Mouse (Mus musculus) intestine, postnatal 0 days (tissue): ENCODE data around the gene Sh3bp5. TPM values are rescaled to one million over a fixed set of nuclear protein-coding genes. Genes with fewer than 3 reads are reported as not detected.
"Not testable (repeated sequence)": the region's sequence is repeated elsewhere in the genome, so short reads cannot be mapped to it uniquely, and the experiment has no call there.

Experiments
- ATAC-seq: fragments of 200-750 bp; cut with Nextera tagmentation; 2 replicates; pipeline ENCODE4 v1.8.0; 2017; ENCODE audit warnings: mild to moderate bottlenecking, moderate TSS enrichment, moderate library complexity
- H3K27ac ChIP-seq: fragments of 300-500 bp; sonication (generic); 2 replicates; pipeline ENCODE4 v1.5.1; 2014; ENCODE audit warnings: mild to moderate bottlenecking, low read depth, low read length, moderate library complexity
- H3K27me3 ChIP-seq: fragments of 300-500 bp; sonication (generic); replicated peaks from 2 replicates; pipeline ENCODE4 v1.6.1; 2014; ENCODE audit warnings: low read length, mixed read lengths; ENCODE audit not compliant: control insufficient read depth, insufficient read depth
- H3K36me3 ChIP-seq: fragments of 300-500 bp; sonication (generic); 2 replicates; pipeline ENCODE4 v1.6.1; 2014; ENCODE audit warnings: mild to moderate bottlenecking, moderate library complexity; ENCODE audit not compliant: control insufficient read depth, insufficient read depth
- H3K4me1 ChIP-seq: fragments of 300-500 bp; sonication (generic); replicated peaks from 2 replicates; pipeline ENCODE4 v1.6.1; 2014; ENCODE audit warnings: antibody characterized with exemption, low read length, mixed read lengths; ENCODE audit not compliant: control insufficient read depth, insufficient read depth
- H3K4me2 ChIP-seq: fragments of 300-500 bp; sonication (generic); replicated peaks from 2 replicates; pipeline ENCODE4 v1.6.1; 2014; ENCODE audit warnings: low read depth, mild to moderate bottlenecking, moderate library complexity
- H3K4me3 ChIP-seq: fragments of 300-500 bp; sonication (generic); 2 replicates; pipeline ENCODE4 v1.5.1; 2014; ENCODE audit warnings: low read depth, low read length
- H3K9ac ChIP-seq: fragments of 300-500 bp; sonication (generic); 2 replicates; pipeline ENCODE4 v1.6.1; 2014; ENCODE audit warnings: mild to moderate bottlenecking, low read depth, low read length
- H3K9me3 ChIP-seq: fragments of 300-500 bp; sonication (generic); 2 replicates; pipeline ENCODE4 v1.6.1; 2016; ENCODE audit warnings: mixed run types; ENCODE audit not compliant: control insufficient read depth
- CTCF ChIP-seq: sonication (generic); IDR thresholded peaks from 2 replicates; pipeline ENCODE4 v1.5.1; 2016; ENCODE audit warnings: low read depth, mild to moderate bottlenecking, control low read depth, antibody characterized with exemption, moderate library complexity
- WGBS: fragments of 180-500 bp; shearing (Covaris S2); extraction: QIAGEN DNeasy Blood & Tissue Kit; methylation state at CpG from one replicate; pipeline ENCODE4 v1.1.7; 2014; 5-methylcytosine and 5-hydroxymethylcytosine counted together
- polyA plus RNA-seq: library from polyadenylated mRNA; unstranded; fragments of >200 nt; fragmentation: Nextera tagmentation; extraction: Ambion mirVana; gene quantifications from 2 replicates; pipeline ENCODE4 v1.2.1, GENCODE M21; 2015

Sh3bp5 gene
- polyA plus RNA-seq, 1 experiment from 2014 or later = 12.4 TPM

- Histone ChIP-seq H3K4me1 (no peaks in the 10 kb centered on the region), H3K4me2 (no peak overlapping the region), H3K27ac (no peak overlapping the region), H3K9ac (no peak overlapping the region), H3K9me3 (no peaks in the 10 kb centered on the region), H3K4me3 (no peak overlapping the region), H3K36me3 (no peaks in the 10 kb centered on the region), H3K27me3 (no peaks in the 10 kb centered on the region)
- TF ChIP-seq CTCF = no peak
- no peak for ATAC-seq
- 66% methylated on average over 6 of the region's 6 CpGs for WGBS
These were observed 27.0 kb upstream of the Sh3bp5 start for GRCm38 (mm10) chr14:31462886-31463285.

GRCm38 (mm10) chr14:31462226-31462625 lies 26.3 kb upstream of the Sh3bp5 start:
- peak; percentile 46; the same call in 1 of the 2 replicates for TF ChIP-seq CTCF
- not testable (repeated sequence) for H3K9ac ChIP-seq, H3K4me2 ChIP-seq, H3K36me3 ChIP-seq, H3K4me3 ChIP-seq, H3K27ac ChIP-seq, H3K4me1 ChIP-seq, H3K27me3 ChIP-seq, ATAC-seq, H3K9me3 ChIP-seq
- 69% methylated on average over 5 of the region's 5 CpGs for WGBS

- Histone ChIP-seq H3K4me3 (no peak overlapping the region), H3K4me2 (no peak overlapping the region), H3K36me3 (no peaks in the 10 kb centered on the region), H3K9me3 (no peaks in the 10 kb centered on the region), H3K27me3 (no peaks in the 10 kb centered on the region), H3K4me1 (no peaks in the 10 kb centered on the region), H3K9ac (no peak overlapping the region), H3K27ac (no peak overlapping the region)
- no peak for ATAC-seq
- no peak for TF ChIP-seq CTCF
- 87% methylated on average over 12 of the region's 12 CpGs for WGBS
These were observed 22.1 kb upstream of the Sh3bp5 start for GRCm38 (mm10) chr14:31458006-31458405.

- Histone ChIP-seq H3K36me3 (no peaks in the 10 kb centered on the region), H3K4me2 (no peak overlapping the region), H3K9me3 (no peaks in the 10 kb centered on the region), H3K4me1 (no peaks in the 10 kb centered on the region), H3K27me3 (no peaks in the 10 kb centered on the region), H3K27ac (no peak overlapping the region), H3K9ac (no peak overlapping the region), H3K4me3 (no peak overlapping the region)
- no peak for TF ChIP-seq CTCF
- 81% methylated on average over 6 of the region's 6 CpGs for WGBS
- no peak for ATAC-seq
These were observed 20.3 kb upstream of the Sh3bp5 start for GRCm38 (mm10) chr14:31456064-31456721.

- Histone ChIP-seq H3K27me3 (no peaks in the 10 kb centered on the region), H3K36me3 (no peaks in the 10 kb centered on the region), H3K9ac (no peak overlapping the region), H3K9me3 (no peaks in the 10 kb centered on the region), H3K4me1 (no peaks in the 10 kb centered on the region), H3K4me3 (no peak overlapping the region), H3K27ac (no peak overlapping the region), H3K4me2 (no peak overlapping the region)
- WGBS = 88% methylated on average over 8 of the region's 8 CpGs
- no peak for ATAC-seq
- TF ChIP-seq CTCF = peak; percentile 38; the same call in 1 of the 2 replicates
These were observed 19.1 kb upstream of the Sh3bp5 start for GRCm38 (mm10) chr14:31454849-31455566.

- H3K4me3 ChIP-seq, H3K4me2 ChIP-seq, H3K9ac ChIP-seq, ATAC-seq, H3K4me1 ChIP-seq, H3K9me3 ChIP-seq, H3K27ac ChIP-seq, H3K36me3 ChIP-seq, H3K27me3 ChIP-seq: not testable (repeated sequence)
- 78% methylated on average over 12 of the region's 12 CpGs for WGBS
These were observed 18.1 kb upstream of the Sh3bp5 start for GRCm38 (mm10) chr14:31453946-31454345.
